Comparison of ENCODE assay signal across 9 mouse cellular contexts in the genomic region with DNA sequence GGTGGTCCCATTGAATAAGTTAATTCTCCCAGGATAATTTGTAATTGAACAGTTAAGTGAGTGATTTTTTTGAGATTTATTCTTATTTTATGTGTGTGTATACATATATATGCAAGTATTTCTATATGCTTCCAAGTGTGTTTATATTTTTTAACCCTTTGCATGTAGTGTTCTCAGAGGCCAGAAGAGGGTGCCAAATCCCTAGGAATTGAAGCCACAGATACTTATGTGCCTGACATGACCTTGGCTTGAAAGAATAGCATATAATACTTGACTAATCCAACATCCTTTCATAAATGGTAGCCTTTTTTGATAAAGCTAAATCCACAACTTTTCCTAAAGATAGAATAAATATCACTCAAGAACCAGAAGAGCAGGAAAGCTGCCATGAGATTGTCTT. TPM values are rescaled to one million over a fixed set of nuclear protein-coding genes. Genes with fewer than 3 reads are reported as not detected.
DNase-seq lines count a peak whose midpoint lies in the region; ATAC-seq and TF ChIP-seq lines count a peak whose summit lies in the region.
"Had no signal": no experiment of that assay in that cellular context is flagged by ENCODE, and none has a peak within 500 bp of the region (broad histone marks: within the 10 kb centered on the region; RNA-seq: fewer than 3 reads in every experiment).

No protein-coding gene starts in this region.

- peak; percentile 97 for TF ChIP-seq RAD21 in CH12.LX (IDR thresholded peaks at IDR 0.05; ENCODE audit: low read depth, low read length)

- no peaks in the 10 kb centered on the region for H3K4me1 ChIP-seq in kidney, postnatal 0 days (replicated peaks; ENCODE audit: insufficient read depth, low read length)
- H3K4me1 ChIP-seq in kidney, embryonic 14.5 days (ENCODE audit: control insufficient read depth, insufficient read depth, low read length) = no peaks in the 10 kb centered on the region
- H3K4me1 ChIP-seq in CH12.LX (ENCODE audit: control insufficient read depth in 1 of 2, insufficient read depth in 2 of 2) = no peaks in the 10 kb centered on the region
- H3K4me1 ChIP-seq in stomach, postnatal 0 days (replicated peaks; ENCODE audit: control insufficient read depth, insufficient read depth) = no peaks in the 10 kb centered on the region

- no peak for TF ChIP-seq POLR2A in CH12.LX (IDR thresholded peaks at IDR 0.05; ENCODE audit: low read depth, low read length)
- TF ChIP-seq POLR2A in brain, embryonic 14.5 days (IDR thresholded peaks at IDR 0.05; ENCODE audit: borderline replicate concordance, extremely low read depth, insufficient read depth, insufficient read length, poor library complexity, severe bottlenecking) = no peak

- dilution Hi-C loops in CH12.LX (cut with MboI; ENCODE audit: extremely low pct_ligation_motif_present, extremely low pct_unique_long_range_greater_than_20kb, low sequenced_read_pairs) = no loop called here

- H3K9me3 ChIP-seq in kidney, postnatal 0 days (replicated peaks; ENCODE audit: low read length) = no peaks in the 10 kb centered on the region
- H3K9me3 ChIP-seq in kidney, embryonic 14.5 days (ENCODE audit: control insufficient read depth, low read length) = no peaks in the 10 kb centered on the region
- H3K9me3 ChIP-seq in CH12.LX (replicated peaks; ENCODE audit: low read length) = no peaks in the 10 kb centered on the region
- H3K9me3 ChIP-seq in stomach, postnatal 0 days (ENCODE audit: control insufficient read depth, low read length) = no peaks in the 10 kb centered on the region

- peak; percentile 84 for TF ChIP-seq CTCF in kidney, postnatal 0 days (IDR thresholded peaks at IDR 0.05; ENCODE audit: low read depth)
- peak; percentile 43 to 84; a peak in 3 of 4 replicates for TF ChIP-seq CTCF in CH12.LX (conservative IDR thresholded peaks at IDR 0.05 in 1 of 2, IDR thresholded peaks at IDR 0.05 in 1 of 2; ENCODE audit: low read depth in 2 of 2, low read length in 2 of 2)
- peak; percentile 57; the same call in 1 of the 2 replicates for TF ChIP-seq CTCF in brain, embryonic 14.5 days (IDR thresholded peaks at IDR 0.05; ENCODE audit: borderline replicate concordance, extremely low read depth, insufficient read depth, insufficient read length)
- peak; percentile 81 for TF ChIP-seq CTCF in stomach, postnatal 0 days (IDR thresholded peaks at IDR 0.05; ENCODE audit: low read depth)

- H3K79me2 ChIP-seq in CH12.LX (replicated peaks; ENCODE audit: control insufficient read depth, extremely low read depth, insufficient read depth, poor library complexity, severe bottlenecking) = no peaks in the 10 kb centered on the region

- no peak for ATAC-seq in kidney, postnatal 0 days (replicated peaks; ENCODE audit: low FRiP score, low read depth)
- no peak for ATAC-seq in kidney, embryonic 14.5 days (ENCODE audit: low FRiP score, low TSS enrichment)
- ATAC-seq in stomach, postnatal 0 days (ENCODE audit: low FRiP score, low TSS enrichment) = no peak
- no peak for ATAC-seq in megakaryocyte, adult 5-6 weeks (ENCODE audit: poor library complexity, severe bottlenecking)

- H3K27me3 ChIP-seq in kidney, postnatal 0 days (ENCODE audit: insufficient read depth, low read length) = no peaks in the 10 kb centered on the region
- H3K27me3 ChIP-seq in kidney, embryonic 14.5 days (ENCODE audit: control insufficient read depth, insufficient read depth, low read length) = no peaks in the 10 kb centered on the region
- no peaks in the 10 kb centered on the region for H3K27me3 ChIP-seq in CH12.LX (replicated peaks)
- no peaks in the 10 kb centered on the region for H3K27me3 ChIP-seq in stomach, postnatal 0 days (ENCODE audit: control insufficient read depth, insufficient read depth, low read length)

- in situ Hi-C loops in CH12.LX (cut with MboI; ENCODE audit: low pct_ligation_motif_present, low pct_unique_long_range_greater_than_20kb, low sequenced_read_pairs) = no loop called here

- DNase-seq in kidney, postnatal 0 days (ENCODE audit: low spot score) = peak; percentile 56
- DNase-seq in CH12.LX (ENCODE audit: extremely low read depth) = peak; percentile 49
- peak; percentile 78 for DNase-seq in brain, embryonic 14.5 days (ENCODE audit: low read depth)
- DNase-seq in kidney, postnatal 36 days = peak; percentile 5 to 45
- DNase-seq in stomach, postnatal 0 days (ENCODE audit: low spot score) = peak; percentile 32
- DNase-seq in adrenal gland, adult 18-20 months (ENCODE audit: low spot score in 2 of 2) = no peak

- H3K4me3 ChIP-seq in kidney, postnatal 0 days (replicated peaks; ENCODE audit: low read depth, low read length) = no peak overlapping the region
- H3K4me3 ChIP-seq in kidney, embryonic 14.5 days (ENCODE audit: low read length) = no peak overlapping the region
- H3K4me3 ChIP-seq in CH12.LX (replicated peaks in 1 of 3; ENCODE audit: low read depth in 2 of 3, low read length in 2 of 3, poor library complexity in 1 of 3) = no peak overlapping the region
- no peak overlapping the region for H3K4me3 ChIP-seq in stomach, postnatal 0 days (ENCODE audit: low read depth, low read length)

- no peak for TF ChIP-seq EP300 in CH12.LX (IDR thresholded peaks at IDR 0.05; ENCODE audit: low read length)
- TF ChIP-seq EP300 in stomach, postnatal 0 days (optimal IDR thresholded peaks at IDR 0.05) = no peak

- no peak overlapping the region for H3K9ac ChIP-seq in kidney, postnatal 0 days (ENCODE audit: low read depth, low read length)
- no peak overlapping the region for H3K9ac ChIP-seq in kidney, embryonic 14.5 days (ENCODE audit: low read depth, low read length)
- no peak overlapping the region for H3K9ac ChIP-seq in CH12.LX (ENCODE audit: insufficient read depth, low read depth)
- no peak overlapping the region for H3K9ac ChIP-seq in stomach, postnatal 0 days (ENCODE audit: low read length)

- no peaks in the 10 kb centered on the region for H3K36me3 ChIP-seq in kidney, postnatal 0 days (ENCODE audit: insufficient read depth, low read length)
- H3K36me3 ChIP-seq in kidney, embryonic 14.5 days (ENCODE audit: control insufficient read depth, insufficient read depth, low read length) = no peaks in the 10 kb centered on the region
- no peaks in the 10 kb centered on the region for H3K36me3 ChIP-seq in CH12.LX (replicated peaks in 1 of 2; ENCODE audit: control insufficient read depth in 1 of 2, insufficient read depth in 1 of 2, low read length in 1 of 2)
- no peaks in the 10 kb centered on the region for H3K36me3 ChIP-seq in stomach, postnatal 0 days (ENCODE audit: control insufficient read depth, insufficient read depth, low read length)

- H3K27ac ChIP-seq in kidney, postnatal 0 days = no peak overlapping the region
- no peak overlapping the region for H3K27ac ChIP-seq in kidney, embryonic 14.5 days (ENCODE audit: low read depth, low read length)
- no peak overlapping the region for H3K27ac ChIP-seq in CH12.LX (ENCODE audit: insufficient read depth, low read depth)
- no peak overlapping the region for H3K27ac ChIP-seq in stomach, postnatal 0 days (replicated peaks)

- H3K4me2 ChIP-seq in kidney, postnatal 0 days (ENCODE audit: low read length) = no peak overlapping the region
- H3K4me2 ChIP-seq in kidney, embryonic 14.5 days (replicated peaks; ENCODE audit: low read depth, low read length) = no peak overlapping the region
- H3K4me2 ChIP-seq in CH12.LX (ENCODE audit: insufficient read depth, low read depth, poor library complexity, severe bottlenecking) = no peak overlapping the region
- H3K4me2 ChIP-seq in stomach, postnatal 0 days (replicated peaks; ENCODE audit: low read depth) = no peak overlapping the region

TF ChIP-seq in CH12.LX, 34 proteins besides CTCF, POLR2A, EP300 and RAD21:
- TF ChIP-seq USF2 (conservative IDR thresholded peaks at IDR 0.05; ENCODE audit: low read depth, low read length) (no peak), SMC3 (IDR thresholded peaks at IDR 0.05; ENCODE audit: low read depth, low read length) (peak; percentile 69)

RNA-seq across cellular contexts. Expression of gene Ythdc1, which starts 46.1 kb away (rescaled TPM):
- 31.0 and 32.0 TPM in 2 replicates for polyA plus RNA-seq in kidney, postnatal 0 days (2015; fragmentation: Nextera tagmentation; extraction: Ambion mirVana)
- polyA plus RNA-seq in kidney, embryonic 14.5 days (2014; fragmentation: Nextera tagmentation; extraction: Ambion mirVana) = 56.6 and 58.2 TPM in 2 replicates
- total RNA-seq in CH12.LX (2012; rRNA removed) (40.0 and 47.8 TPM in 2 replicates), CH12.LX (2014; rRNA removed) (64.9 and 69.4 TPM in 2 replicates)
- 116 and 118 TPM in 2 replicates for polyA plus RNA-seq in CH12.LX (2012; ENCODE audit: insufficient read length, low read depth)
- 60.7 and 73.8 TPM in 2 replicates for polyA plus RNA-seq in brain, embryonic 14.5 days (2012; rRNA removed)
- polyA plus RNA-seq in stomach, postnatal 0 days (2015; fragmentation: Nextera tagmentation; extraction: Ambion mirVana) = 17.8 and 18.4 TPM in 2 replicates
- 84.1 and 88.3 TPM in 2 replicates for total RNA-seq in megakaryocyte, adult 5-6 weeks (2015)
- 99.6 and 121 TPM in 2 replicates for total RNA-seq in megakaryocyte, adult 5-6 weeks (2017)
- total RNA-seq in adrenal gland, adult 18-20 months (2021) = 10 to 100 TPM; 58.3 to 72.1 TPM

RNA-seq across cellular contexts. Expression of gene Ugt2b34, which starts 56.6 kb away (rescaled TPM):
- 7.5 and 8.1 TPM in 2 replicates for polyA plus RNA-seq in kidney, postnatal 0 days (2015; fragmentation: Nextera tagmentation; extraction: Ambion mirVana)
- 3.4 and 5.5 TPM in 2 replicates for polyA plus RNA-seq in kidney, embryonic 14.5 days (2014; fragmentation: Nextera tagmentation; extraction: Ambion mirVana)
- total RNA-seq in CH12.LX (2012; rRNA removed) = not detected in 2 replicates
- not detected in 2 replicates for total RNA-seq in CH12.LX (2014; rRNA removed)
- not detected in 2 replicates for polyA plus RNA-seq in CH12.LX (2012; ENCODE audit: insufficient read length, low read depth)
- polyA plus RNA-seq in brain, embryonic 14.5 days (2012; rRNA removed) = 0.03 TPM in 1 of 2 replicates, not detected in the other
- 64.1 and 68.1 TPM in 2 replicates for polyA plus RNA-seq in stomach, postnatal 0 days (2015; fragmentation: Nextera tagmentation; extraction: Ambion mirVana)
- not detected in 2 replicates for total RNA-seq in megakaryocyte, adult 5-6 weeks (2015)
- not detected in 2 replicates for total RNA-seq in megakaryocyte, adult 5-6 weeks (2017)
- total RNA-seq in adrenal gland, adult 18-20 months (2021) = under 1 TPM in 1 of 2 experiments, not detected in 1; 0.23 TPM
- total RNA-seq: layer of hippocampus, postnatal 25 days had no signal

Comparison
In these comparisons a context has a peak if more than half of its experiments do, and no peak if none do; other contexts are left out.
1. DNase-seq: peak in kidney, postnatal 0 days (single experiment), CH12.LX (single experiment), brain, embryonic 14.5 days (single experiment), kidney, postnatal 36 days (2 of 2) and stomach, postnatal 0 days (single experiment); none in adrenal gland, adult 18-20 months (0 of 2).
2. Peak in every context shown above with its lines, with median percentiles within 50 percentile points of each other: CTCF ChIP-seq.